Mouse (Mus musculus) ES-E14 (cell line): Measurements from ENCODE around the gene Dmwd.

Experiments
- HCFC1 ChIP-seq: IDR thresholded peaks from 2 replicates; pipeline ENCODE4 v1.6.1; 2012; ENCODE audit warnings: low read length, inconsistent platforms, borderline replicate concordance; ENCODE audit not compliant: insufficient read depth
- MAFK ChIP-seq: IDR thresholded peaks from 2 replicates; pipeline ENCODE4 v1.6.1; 2014; ENCODE audit warnings: mild to moderate bottlenecking, low read depth, low read length, inconsistent platforms; ENCODE audit not compliant: insufficient read depth
- ZNF384 ChIP-seq: IDR thresholded peaks from 2 replicates; pipeline ENCODE4 v1.6.1; 2012; ENCODE audit warnings: low read depth, low read length, inconsistent platforms

- no peak for TF ChIP-seq MAFK
- TF ChIP-seq ZNF384, result no peak
- TF ChIP-seq HCFC1, result no peak
Observed at GRCm38 (mm10) chr7:19127744-19128143, 51.7 kb downstream of the Dmwd start.
